Mouse (Mus musculus) cerebellum, adult 2 months (tissue): Measurements from ENCODE around the gene Phldb1. TPM values are rescaled to one million over a fixed set of nuclear protein-coding genes. Genes with fewer than 3 reads are reported as not detected.
A peak's percentile ranks its signal among the peaks of the same experiment; 100 is the strongest.

Source experiments
- DNase-seq, 2 experiments: peaks; one replicate each; pipeline ENCODE4 v3.0.0; 2021
- H3K27ac ChIP-seq: fragments of 200-500 bp; 2 replicates; pipeline ENCODE4 v1.5.1; 2012; ENCODE audit warnings: low read length, control low read depth, inconsistent platforms; ENCODE audit not compliant: insufficient read depth
- H3K27me3 ChIP-seq: fragments of 200-500 bp; 2 replicates; pipeline ENCODE4 v1.6.1; 2012; ENCODE audit warnings: inconsistent platforms, mild to moderate bottlenecking, low read length, moderate library complexity; ENCODE audit not compliant: control insufficient read depth, insufficient read depth
- H3K4me1 ChIP-seq: fragments of 200-500 bp; 2 replicates; pipeline ENCODE4 v1.6.1; 2011; ENCODE audit warnings: low read length; ENCODE audit not compliant: control insufficient read depth, insufficient read depth
- H3K4me3 ChIP-seq: fragments of 200-500 bp; replicated peaks from 2 replicates; pipeline ENCODE3; 2011; ENCODE audit warnings: mild to moderate bottlenecking, low read depth, low read length, control low read depth; ENCODE audit not compliant: insufficient read depth
- CTCF ChIP-seq: fragments of 200-500 bp; IDR thresholded peaks from 2 replicates; pipeline ENCODE4 v1.5.1; 2011; ENCODE audit warnings: low read depth, mild to moderate bottlenecking, control low read depth, low read length, moderate library complexity, borderline replicate concordance; ENCODE audit not compliant: insufficient read depth
- POLR2A ChIP-seq: fragments of 200-500 bp; IDR thresholded peaks from 2 replicates; pipeline ENCODE4 v1.6.1; 2011; ENCODE audit warnings: low read length, control low read depth, borderline replicate concordance; ENCODE audit not compliant: insufficient read depth
- WGBS: fragments of 180-500 bp; shearing (Covaris S2); methylation state at CpG from one replicate; pipeline ENCODE4 v1.1.7; 2018; 5-methylcytosine and 5-hydroxymethylcytosine counted together
- polyA plus RNA-seq: library from polyadenylated mRNA; depleted of rRNA; stranded (reverse); fragments of >200 nt; gene quantifications from 2 replicates; pipeline ENCODE4 v1.2.3, GENCODE M21; 2012

Phldb1 gene
- polyA plus RNA-seq, 1 experiment = 194 TPM

DNA sequence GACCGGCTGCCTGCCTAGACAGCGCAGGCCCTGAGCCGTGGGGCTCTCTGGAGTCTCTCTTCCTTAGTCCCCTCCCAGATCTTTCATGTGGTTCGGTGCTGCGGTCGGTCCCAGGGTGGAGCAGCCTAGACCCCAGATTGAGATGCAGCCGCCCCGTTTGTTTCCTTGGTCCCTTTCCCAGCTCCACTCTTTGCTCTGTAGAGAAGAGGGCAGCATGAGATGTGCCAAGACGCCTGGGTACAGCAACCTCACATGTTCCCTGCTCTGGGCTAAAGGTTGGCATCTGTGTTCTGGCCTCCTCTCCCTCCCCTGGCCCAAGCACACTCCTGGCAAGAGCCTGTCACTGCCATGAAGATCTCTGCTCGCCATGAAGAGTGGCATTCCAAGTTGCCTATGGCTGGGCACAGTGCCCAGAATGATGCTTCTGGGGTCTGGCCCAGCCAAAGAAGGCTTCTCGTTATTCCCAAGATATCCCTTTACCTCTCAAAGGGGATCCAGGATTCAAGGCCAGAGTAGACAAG lies 11.4 kb downstream of the Phldb1 start:
- Histone ChIP-seq H3K4me3 (no peak overlapping the region), H3K27me3 (no peaks in the 10 kb centered on the region), H3K27ac (no peak overlapping the region), H3K4me1 (peaks cover 20% of the 10 kb centered on the region)
- 42% methylated on average over 11 of the region's 11 CpGs for WGBS
- no peak for TF ChIP-seq CTCF
- no peak for TF ChIP-seq POLR2A
- no peak for DNase-seq

DNA sequence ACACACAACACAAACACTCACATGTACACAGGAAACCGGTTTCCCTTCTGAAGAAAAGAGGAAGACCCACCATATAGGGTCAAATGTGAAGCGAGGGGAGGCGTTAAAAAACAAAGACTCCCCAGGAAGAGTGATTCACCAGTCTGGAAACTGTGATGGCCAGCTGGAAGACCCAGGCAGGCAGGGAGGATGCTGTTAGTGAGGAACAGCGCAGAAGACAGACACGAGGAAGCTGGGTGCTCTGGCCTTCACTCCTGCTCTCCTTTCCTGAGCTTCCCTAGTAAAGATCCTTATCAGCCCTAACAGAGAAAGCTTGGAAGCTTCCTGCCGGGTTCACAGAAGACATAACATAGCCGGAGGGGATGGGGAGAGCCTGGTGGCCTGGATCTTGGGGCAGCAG lies 12.0 kb downstream of the Phldb1 start:
- Histone ChIP-seq H3K4me1 (peaks cover 26% of the 10 kb centered on the region), H3K27ac (no peak overlapping the region), H3K27me3 (no peaks in the 10 kb centered on the region), H3K4me3 (no peak overlapping the region)
- WGBS = 44% methylated on average over 7 of the region's 7 CpGs
- no peak for DNase-seq
- TF ChIP-seq POLR2A (no peak), CTCF (no peak)

DNA sequence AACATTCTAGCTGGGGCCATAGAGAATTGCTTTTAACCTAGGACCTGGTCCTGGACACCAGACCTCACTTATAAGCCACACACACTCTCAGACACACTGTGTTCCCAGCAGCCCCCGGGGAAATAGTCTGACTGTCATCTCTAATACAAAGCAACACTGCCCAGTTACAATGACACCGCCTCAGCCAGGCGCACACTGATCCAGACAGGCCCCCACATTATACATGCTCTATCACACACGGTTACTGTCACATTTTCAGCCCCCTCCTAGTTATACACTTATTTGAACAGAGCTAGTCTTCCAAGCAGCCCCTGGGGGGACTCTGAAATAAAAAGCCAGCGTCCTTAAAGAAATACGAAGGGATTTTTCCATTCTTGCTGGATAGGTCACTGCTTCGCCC lies 12.4 kb downstream of the Phldb1 start:
- Histone ChIP-seq H3K4me3 (no peak overlapping the region), H3K27me3 (no peaks in the 10 kb centered on the region), H3K27ac (no peak overlapping the region), H3K4me1 (peaks cover 30% of the 10 kb centered on the region)
- 59% methylated on average over 7 of the region's 7 CpGs for WGBS
- DNase-seq = no peak
- TF ChIP-seq CTCF (no peak), POLR2A (no peak)

DNA sequence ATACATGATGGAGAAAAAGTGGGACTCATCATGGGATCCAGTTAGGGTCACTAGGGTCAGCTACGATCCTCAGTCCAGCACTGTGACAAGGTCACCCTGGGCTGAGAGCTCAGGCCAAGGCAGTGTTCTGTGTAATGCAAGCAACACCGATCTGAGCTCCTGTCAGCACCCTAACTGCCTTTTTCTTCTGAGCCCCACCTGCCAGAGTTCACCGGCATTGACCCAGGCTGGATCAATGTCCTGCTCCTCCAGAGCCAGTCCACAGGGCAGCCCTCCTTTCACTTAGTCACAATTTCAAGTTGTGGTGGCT lies 13.2 kb downstream of the Phldb1 start:
- peaks cover 38% of the 10 kb centered on the region for H3K4me1 ChIP-seq
- TF ChIP-seq POLR2A (no peak), CTCF (no peak)
- no peaks in the 10 kb centered on the region for H3K27me3 ChIP-seq
- H3K4me3 ChIP-seq = peak overlapping the region; percentile 90
- peak overlapping the region; percentile 51 for H3K27ac ChIP-seq
- DNase-seq = no peak
- WGBS = 83% methylated on average over 3 of the region's 3 CpGs

DNA sequence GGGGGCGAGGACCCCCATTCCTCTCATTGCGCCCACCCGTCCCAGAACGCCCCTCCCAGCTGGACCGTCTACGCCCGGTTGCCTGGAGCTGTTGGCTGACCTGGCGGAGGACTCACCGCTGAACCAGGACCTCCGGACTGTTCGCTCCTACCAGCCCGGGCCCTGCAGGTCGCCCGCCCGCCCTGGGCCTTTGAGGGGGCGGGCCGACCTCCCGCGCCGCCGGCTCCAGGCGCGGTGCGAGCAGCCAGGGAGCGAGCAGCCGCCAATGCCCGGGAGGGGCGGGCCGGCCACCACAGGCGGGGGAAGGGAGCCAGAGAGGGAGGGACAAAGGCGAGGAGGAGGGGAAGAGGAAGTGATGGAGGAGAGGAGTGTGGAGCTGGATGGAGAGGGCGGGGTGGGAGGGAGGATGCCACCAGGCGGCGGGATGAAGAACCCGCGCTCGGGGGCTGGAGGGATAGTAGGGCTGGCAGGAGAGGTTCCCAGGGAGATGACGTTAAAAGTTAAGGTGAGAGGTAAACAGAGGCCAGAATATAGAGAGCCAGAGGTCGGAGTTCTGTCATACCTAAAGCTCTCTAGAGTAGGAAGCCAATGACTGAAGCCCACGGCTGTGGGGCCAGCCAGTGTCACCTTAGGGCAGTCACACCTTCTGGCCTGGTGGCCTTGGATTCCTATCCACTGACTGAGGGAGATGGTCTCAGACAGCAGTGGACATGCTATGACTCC lies 13.7 kb downstream of the Phldb1 start:
- Histone ChIP-seq H3K27ac (peak overlapping the region; percentile 91), H3K4me3 (peak overlapping the region; percentile 90), H3K27me3 (no peaks in the 10 kb centered on the region), H3K4me1 (peaks cover 43% of the 10 kb centered on the region)
- under 1% methylated on average over 39 of the region's 40 CpGs for WGBS
- DNase-seq = peak; percentile 95
- TF ChIP-seq CTCF (peak; percentile 25; the same call in 1 of the 2 replicates), POLR2A (no peak)

DNA sequence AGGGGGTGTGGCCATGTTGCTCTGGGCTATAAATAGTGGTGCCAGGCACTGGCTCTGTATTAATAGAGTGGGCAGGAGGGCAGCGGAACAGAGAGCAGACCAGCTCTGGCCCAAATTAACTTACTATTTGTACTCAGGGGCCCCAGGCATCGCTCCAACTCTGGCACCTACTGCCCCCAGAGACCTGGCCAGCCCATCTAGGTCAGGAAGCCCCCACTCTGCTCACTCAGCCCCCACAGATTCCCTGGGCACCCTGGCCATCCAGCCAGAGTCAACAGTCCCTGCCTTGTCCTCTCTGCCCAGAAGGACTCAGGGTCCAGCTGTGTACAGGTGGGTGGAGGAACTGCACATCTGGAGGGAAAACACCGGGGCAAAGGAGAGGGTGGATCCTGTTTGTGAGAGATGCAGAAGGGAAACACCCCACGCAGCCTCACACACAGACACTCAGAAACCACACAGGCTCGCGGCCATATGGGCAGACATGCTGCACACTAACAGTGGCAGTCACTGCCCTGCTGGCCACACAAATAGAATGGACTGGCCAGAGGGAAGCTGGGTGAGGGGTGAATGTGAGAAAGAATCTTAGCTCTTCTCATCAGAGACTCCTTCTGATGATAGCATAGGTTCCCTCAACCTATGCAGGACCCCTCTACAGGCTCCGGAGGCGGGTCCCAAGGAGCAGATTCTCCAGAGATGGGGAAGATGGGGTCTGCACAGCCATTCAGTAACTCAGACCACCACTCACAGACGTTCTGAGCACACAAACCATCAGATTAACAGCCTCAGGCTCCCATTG lies 14.4 kb downstream of the Phldb1 start:
- DNase-seq = peak; percentile 74
- peaks cover 50% of the 10 kb centered on the region for H3K4me1 ChIP-seq

DNA sequence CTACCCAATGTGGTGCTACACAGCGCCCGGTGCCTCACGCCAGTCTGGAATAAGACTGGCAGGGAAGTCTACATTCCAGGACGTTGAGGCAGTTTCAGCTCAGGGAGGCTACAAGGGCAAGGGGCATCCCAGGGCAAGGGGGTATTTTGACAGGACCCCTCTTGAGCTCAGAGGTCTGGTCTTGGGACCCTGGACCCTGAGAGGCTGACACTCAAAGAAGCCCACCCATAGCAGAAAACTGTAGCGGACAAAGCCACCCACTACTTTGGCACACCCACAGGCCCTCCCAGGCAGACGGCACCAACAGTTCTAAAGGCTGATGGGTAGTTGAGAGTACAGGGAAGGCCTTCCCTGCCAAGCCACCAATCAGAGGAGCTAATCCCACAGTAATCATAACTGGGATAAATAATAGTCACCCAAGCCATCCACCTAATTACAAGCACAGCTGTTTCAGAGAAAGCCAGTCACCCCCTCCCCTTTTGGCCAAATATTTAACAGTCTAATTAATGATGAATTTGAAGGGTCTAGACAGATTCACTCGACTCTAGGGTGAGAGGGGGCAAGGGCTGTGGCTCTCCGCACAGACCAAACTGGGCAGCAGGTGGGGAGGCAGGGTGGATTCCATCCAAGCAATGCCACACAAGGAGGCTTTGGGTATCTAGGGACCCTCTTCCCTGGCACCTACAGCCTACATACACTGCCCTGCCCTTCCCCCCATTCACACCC lies 15.2 kb downstream of the Phldb1 start:
- H3K27ac ChIP-seq = peak overlapping the region; percentile 91
- 13% methylated on average over 8 of the region's 8 CpGs for WGBS
- H3K4me3 ChIP-seq = peak overlapping the region; percentile 90
- no peaks in the 10 kb centered on the region for H3K27me3 ChIP-seq
- H3K4me1 ChIP-seq = peaks cover 54% of the 10 kb centered on the region
- no peak for DNase-seq
- TF ChIP-seq CTCF (no peak), POLR2A (no peak)

More for the DNA sequence above, 14.4 kb downstream of the Phldb1 start:
- peak overlapping the region; percentile 90 for H3K4me3 ChIP-seq
- 3% methylated on average over 9 of the region's 9 CpGs for WGBS
- H3K27ac ChIP-seq = peak overlapping the region; percentile 91
- H3K27me3 ChIP-seq = no peaks in the 10 kb centered on the region
- TF ChIP-seq POLR2A (0 out of 2 replicates have a peak, but pooled peaks have one; percentile 29), CTCF (no peak)
